Mouse (Mus musculus) kidney, postnatal 0 days (tissue): ENCODE measurements around the gene Mfap3l. TPM values are rescaled to one million over a fixed set of nuclear protein-coding genes. Genes with fewer than 3 reads are reported as not detected.

Experiments used
- ATAC-seq: fragments of 200-750 bp; cut with Nextera tagmentation; replicated peaks from 2 replicates; pipeline ENCODE4 v1.8.0; 2017; ENCODE audit warnings: low read depth, moderate number of reproducible peaks, moderate TSS enrichment, moderate library complexity; ENCODE audit not compliant: low FRiP score
- DNase-seq: peaks from one replicate; pipeline ENCODE4 v3.0.0-alpha.2; 2016; ENCODE audit warnings: low spot score
- H3K27ac ChIP-seq: fragments of 300-500 bp; sonication (generic); 2 replicates; pipeline ENCODE4 v1.5.1; 2014; ENCODE audit warnings: mild to moderate bottlenecking
- H3K27me3 ChIP-seq: fragments of 300-500 bp; sonication (generic); 2 replicates; pipeline ENCODE4 v1.6.1; 2014; ENCODE audit warnings: low read length, mixed read lengths; ENCODE audit not compliant: insufficient read depth
- H3K36me3 ChIP-seq: fragments of 300-500 bp; sonication (generic); 2 replicates; pipeline ENCODE4 v1.6.1; 2014; ENCODE audit warnings: low read length, mixed read lengths; ENCODE audit not compliant: insufficient read depth
- H3K4me1 ChIP-seq: fragments of 300-500 bp; sonication (generic); replicated peaks from 2 replicates; pipeline ENCODE4 v1.6.1; 2014; ENCODE audit warnings: antibody characterized with exemption, low read length, mixed read lengths; ENCODE audit not compliant: insufficient read depth
- H3K4me2 ChIP-seq: fragments of 300-500 bp; sonication (generic); 2 replicates; pipeline ENCODE4 v1.6.1; 2014; ENCODE audit warnings: mild to moderate bottlenecking, low read length, moderate library complexity, mixed read lengths
- H3K4me3 ChIP-seq: fragments of 300-500 bp; sonication (generic); replicated peaks from 2 replicates; pipeline ENCODE4 v1.5.1; 2014; ENCODE audit warnings: low read depth, low read length
- H3K9ac ChIP-seq: fragments of 300-500 bp; sonication (generic); 2 replicates; pipeline ENCODE4 v1.6.1; 2014; ENCODE audit warnings: low read depth, low read length
- H3K9me3 ChIP-seq: fragments of 300-500 bp; sonication (generic); replicated peaks from 2 replicates; pipeline ENCODE4 v1.6.1; 2016; ENCODE audit warnings: low read length, inconsistent platforms, mixed read lengths
- CTCF ChIP-seq: IDR thresholded peaks from 2 replicates; pipeline ENCODE4 v1.5.1; 2016; ENCODE audit warnings: antibody characterized with exemption, low read depth, mild to moderate bottlenecking, moderate library complexity
- WGBS: fragments of 180-500 bp; shearing (Covaris S2); extraction: QIAGEN DNeasy Blood & Tissue Kit; methylation state at CpG from one replicate; pipeline ENCODE4 v1.1.7; 2014; 5-methylcytosine and 5-hydroxymethylcytosine counted together
- polyA plus RNA-seq: library from polyadenylated mRNA; unstranded; fragments of >200 nt; fragmentation: Nextera tagmentation; extraction: Ambion mirVana; gene quantifications from 2 replicates; pipeline ENCODE4 v1.2.1, GENCODE M21; 2015

Mfap3l gene
- polyA plus RNA-seq, 1 experiment from 2014 or later = 4.4 TPM

- DNase-seq (no peak), ATAC-seq (no peak)
- no peaks in the 10 kb centered on the region for H3K36me3 ChIP-seq
- no peak for TF ChIP-seq CTCF
- H3K27ac ChIP-seq = no peak overlapping the region
- no peak overlapping the region for H3K9ac ChIP-seq
- no peak overlapping the region for H3K4me2 ChIP-seq
- no peaks in the 10 kb centered on the region for H3K27me3 ChIP-seq
- 95% methylated on average over 2 of the region's 2 CpGs for WGBS
- H3K4me3 ChIP-seq = no peak overlapping the region
- no peaks in the 10 kb centered on the region for H3K9me3 ChIP-seq
- H3K4me1 ChIP-seq = no peaks in the 10 kb centered on the region
These were observed 49.7 kb downstream of the Mfap3l start for GRCm38 (mm10) chr8:60682340-60682739.

- 88% methylated on average over 8 of the region's 8 CpGs for WGBS
- ATAC-seq (no peak), DNase-seq (no peak)
- no peak overlapping the region for H3K4me2 ChIP-seq
- no peak overlapping the region for H3K9ac ChIP-seq
- H3K9me3 ChIP-seq = no peaks in the 10 kb centered on the region
- no peak overlapping the region for H3K27ac ChIP-seq
- no peak for TF ChIP-seq CTCF
- no peaks in the 10 kb centered on the region for H3K36me3 ChIP-seq
- no peaks in the 10 kb centered on the region for H3K27me3 ChIP-seq
- H3K4me3 ChIP-seq = no peak overlapping the region
- H3K4me1 ChIP-seq = no peaks in the 10 kb centered on the region
These were observed 79.0 kb downstream of the Mfap3l start for GRCm38 (mm10) chr8:60711516-60712086.

GRCm38 (mm10) chr8:60714724-60715123, 82.1 kb downstream of the Mfap3l start:
- no peak overlapping the region for H3K4me3 ChIP-seq
- ATAC-seq (no peak), DNase-seq (no peak)
- no peak overlapping the region for H3K4me2 ChIP-seq
- H3K27me3 ChIP-seq = no peaks in the 10 kb centered on the region
- no peak overlapping the region for H3K9ac ChIP-seq
- H3K4me1 ChIP-seq = no peaks in the 10 kb centered on the region
- 88% methylated on average over 3 of the region's 3 CpGs for WGBS
- H3K9me3 ChIP-seq = no peaks in the 10 kb centered on the region
- H3K36me3 ChIP-seq = no peaks in the 10 kb centered on the region
- no peak overlapping the region for H3K27ac ChIP-seq
- TF ChIP-seq CTCF = no peak

GRCm38 (mm10) chr8:60718692-60719091, 86.1 kb downstream of the Mfap3l start:
- DNase-seq = no peak

More at GRCm38 (mm10) chr8:60718692-60719091, 86.1 kb downstream of the Mfap3l start:
- Histone ChIP-seq H3K27ac (no peak overlapping the region), H3K9me3 (no peaks in the 10 kb centered on the region), H3K4me3 (no peak overlapping the region), H3K36me3 (no peaks in the 10 kb centered on the region), H3K9ac (no peak overlapping the region), H3K4me2 (no peak overlapping the region), H3K4me1 (no peaks in the 10 kb centered on the region), H3K27me3 (no peaks in the 10 kb centered on the region)
- no peak for TF ChIP-seq CTCF
- ATAC-seq = no peak
- 62% methylated on average over 3 of the region's 3 CpGs for WGBS

Other genes starting within 250 kb of the Mfap3l start
- gene Gm10283, start 129.6 kb upstream of the Mfap3l start, polyA plus RNA-seq = 2.9 and 3.6 TPM in 2 replicates
- 452 and 486 TPM in 2 replicates for gene Aadat, start 126.9 kb upstream of the Mfap3l start, polyA plus RNA-seq